Mouse (Mus musculus) liver, embryonic 11.5 days (tissue): ENCODE results near the gene Ubl3. TPM values are rescaled to one million over a fixed set of nuclear protein-coding genes. Genes with fewer than 3 reads are reported as not detected.

ENCODE experiments used
- ATAC-seq: fragments of 200-750 bp; cut with Nextera tagmentation; replicated peaks from 2 replicates; pipeline ENCODE4 v1.8.0; 2017; ENCODE audit warnings: moderate number of reproducible peaks, mild to moderate bottlenecking, moderate TSS enrichment, moderate library complexity; ENCODE audit not compliant: low FRiP score
- DNase-seq: peaks from one replicate; pipeline ENCODE4 v3.0.0-alpha.2; 2017; ENCODE audit warnings: low spot score
- H3K27ac ChIP-seq: fragments of 300-500 bp; sonication (generic); 2 replicates; pipeline ENCODE4 v1.5.1; 2014; ENCODE audit warnings: mild to moderate bottlenecking, low read depth, low read length, control low read depth
- H3K27me3 ChIP-seq: fragments of 300-500 bp; sonication (generic); replicated peaks from 2 replicates; pipeline ENCODE4 v1.6.1; 2014; ENCODE audit warnings: low read length, mixed read lengths; ENCODE audit not compliant: control insufficient read depth, insufficient read depth
- H3K36me3 ChIP-seq: fragments of 300-500 bp; sonication (generic); 2 replicates; pipeline ENCODE4 v1.6.1; 2014; ENCODE audit warnings: mild to moderate bottlenecking, low read length, moderate library complexity, mixed read lengths; ENCODE audit not compliant: control insufficient read depth, insufficient read depth
- H3K4me1 ChIP-seq: fragments of 300-500 bp; sonication (generic); replicated peaks from 2 replicates; pipeline ENCODE4 v1.6.1; 2014; ENCODE audit warnings: low read length, mixed read lengths; ENCODE audit not compliant: control insufficient read depth, insufficient read depth
- H3K4me2 ChIP-seq: fragments of 300-500 bp; sonication (generic); 2 replicates; pipeline ENCODE4 v1.6.1; 2014; ENCODE audit warnings: mild to moderate bottlenecking, control low read depth, moderate library complexity
- H3K4me3 ChIP-seq: fragments of 300-500 bp; sonication (generic); 2 replicates; pipeline ENCODE4 v1.5.1; 2014; ENCODE audit warnings: low read depth, low read length, control low read depth
- H3K9ac ChIP-seq: fragments of 300-500 bp; sonication (generic); 2 replicates; pipeline ENCODE4 v1.6.1; 2014; ENCODE audit warnings: low read depth, low read length, control low read depth
- H3K9me3 ChIP-seq: fragments of 300-500 bp; sonication (generic); 2 replicates; pipeline ENCODE4 v1.6.1; 2016; ENCODE audit warnings: low read length, inconsistent platforms, mixed read lengths; ENCODE audit not compliant: control insufficient read depth
- WGBS: fragments of 180-500 bp; shearing (Covaris S2); extraction: QIAGEN DNeasy Blood & Tissue Kit; methylation state at CpG from one replicate; pipeline ENCODE4 v1.1.7; 2014; 5-methylcytosine and 5-hydroxymethylcytosine counted together
- polyA plus RNA-seq: library from polyadenylated mRNA; unstranded; fragments of >200 nt; fragmentation: Nextera tagmentation; extraction: Ambion mirVana; gene quantifications from 2 replicates; pipeline ENCODE4 v1.2.1, GENCODE M21; 2014

Gene Ubl3
- polyA plus RNA-seq, 1 experiment from 2014 or later, result 43.1 TPM

DNA sequence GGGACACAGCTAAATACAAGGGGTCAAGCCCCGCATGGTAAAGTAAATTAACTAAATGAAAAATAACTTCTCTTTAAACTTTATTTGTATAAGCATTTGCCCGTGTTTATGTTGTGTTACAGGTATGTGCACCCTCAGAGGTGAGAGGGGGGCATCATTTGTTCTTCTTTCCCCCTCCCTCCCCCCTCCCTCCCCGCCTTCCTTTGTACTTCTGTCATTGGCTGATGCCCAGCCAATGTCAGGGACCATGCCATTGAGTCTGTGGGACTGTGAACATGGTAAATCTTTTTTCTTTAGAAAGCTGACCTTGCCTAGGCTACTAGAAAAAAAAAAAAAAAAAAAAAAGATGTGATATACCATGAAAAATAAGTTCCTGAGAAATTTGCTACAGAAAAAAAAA lies 62.2 kb downstream of the Ubl3 start:
- ATAC-seq (no peak), DNase-seq (no peak)
- Histone ChIP-seq H3K9ac (no peak overlapping the region), H3K4me3 (no peak overlapping the region), H3K27ac (no peak overlapping the region), H3K9me3 (no peaks in the 10 kb centered on the region), H3K27me3 (no peaks in the 10 kb centered on the region), H3K36me3 (no peaks in the 10 kb centered on the region), H3K4me1 (peaks cover 3% of the 10 kb centered on the region), H3K4me2 (no peak overlapping the region)
- 74% methylated on average over 3 of the region's 3 CpGs for WGBS

DNA sequence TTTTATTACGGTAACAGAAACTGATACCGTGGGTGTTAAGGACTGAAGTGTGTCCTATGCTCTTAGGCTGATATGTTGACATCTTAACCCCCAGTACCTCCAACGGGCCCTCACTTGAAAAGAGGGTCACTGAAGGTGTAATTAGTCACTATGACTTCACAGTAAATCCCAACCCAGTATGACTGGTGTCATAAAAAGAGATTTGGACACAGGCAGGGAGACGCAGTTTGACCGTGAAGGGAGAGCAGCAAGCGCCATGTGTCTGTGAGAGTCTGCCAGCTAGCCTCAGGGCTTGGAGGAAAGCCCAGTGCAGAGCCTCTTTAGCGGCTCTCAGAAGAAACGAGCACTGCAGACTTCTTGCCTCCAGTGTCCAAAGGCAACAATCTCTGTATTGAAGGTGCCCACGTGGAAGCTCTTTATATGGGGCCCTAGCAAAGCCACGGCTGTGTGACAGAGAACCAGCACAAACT lies 62.8 kb downstream of the Ubl3 start:
- no peaks in the 10 kb centered on the region for H3K27me3 ChIP-seq
- ATAC-seq, result no peak

DNA sequence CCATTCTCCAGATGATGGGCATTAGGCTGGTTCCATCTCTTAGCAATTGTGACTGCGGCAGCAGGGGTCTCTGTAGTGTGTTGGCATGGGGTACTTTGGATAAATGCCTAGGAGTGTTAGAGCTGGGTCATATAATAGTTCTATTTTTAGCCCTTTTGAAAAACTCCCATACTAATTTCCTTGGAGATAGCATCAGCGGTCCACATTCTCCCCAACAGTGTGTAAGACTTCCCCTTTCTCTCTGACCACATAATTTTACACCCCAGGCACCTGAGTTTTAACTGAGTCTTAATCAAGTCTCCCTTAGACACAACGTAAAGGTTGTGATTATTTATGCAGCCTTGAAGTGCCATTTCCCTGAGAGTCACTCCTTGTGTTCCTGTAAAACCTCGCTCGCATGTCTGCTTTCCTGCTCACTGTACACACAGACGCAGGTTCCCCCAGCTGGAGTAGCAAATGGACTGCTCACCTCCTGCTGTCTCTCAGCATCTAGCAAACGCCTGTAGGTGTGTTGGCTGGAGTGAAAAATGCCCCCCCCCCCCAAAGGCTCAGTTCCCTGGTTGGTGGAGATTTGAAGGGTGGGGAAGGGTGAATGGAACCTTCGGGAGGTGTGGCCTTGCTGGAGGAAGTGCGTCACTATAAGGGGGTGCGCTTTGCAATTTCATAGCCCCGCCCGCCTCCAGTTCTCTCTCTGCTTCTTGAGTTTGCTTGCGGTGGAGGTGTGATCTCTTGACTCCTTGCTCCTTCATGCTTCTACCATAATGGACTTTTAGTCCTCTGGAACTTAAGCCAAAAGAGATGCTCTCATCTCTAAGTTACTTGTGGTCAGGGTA lies 63.5 kb downstream of the Ubl3 start:
- H3K27ac ChIP-seq, result no peak overlapping the region
- H3K27me3 ChIP-seq, result no peaks in the 10 kb centered on the region
- no peak overlapping the region for H3K4me2 ChIP-seq
- DNase-seq, result no peak
- 66% methylated on average over 13 of the region's 13 CpGs for WGBS
- H3K36me3 ChIP-seq, result no peaks in the 10 kb centered on the region
- no peak overlapping the region for H3K4me3 ChIP-seq
- no peak for ATAC-seq
- H3K9me3 ChIP-seq, result no peaks in the 10 kb centered on the region
- no peaks in the 10 kb centered on the region for H3K4me1 ChIP-seq
- no peak overlapping the region for H3K9ac ChIP-seq

More for the DNA sequence above, 62.8 kb downstream of the Ubl3 start:
- WGBS, result 72% methylated on average over 10 of the region's 10 CpGs
- Histone ChIP-seq H3K9ac (no peak overlapping the region), H3K4me1 (no peaks in the 10 kb centered on the region), H3K36me3 (no peaks in the 10 kb centered on the region), H3K9me3 (no peaks in the 10 kb centered on the region), H3K4me3 (no peak overlapping the region), H3K27ac (no peak overlapping the region), H3K4me2 (no peak overlapping the region)
- no peak for DNase-seq

GRCm38 (mm10) chr5:148486202-148486601 lies 66.4 kb downstream of the Ubl3 start:
- Histone ChIP-seq H3K4me3 (no peak overlapping the region), H3K9me3 (no peaks in the 10 kb centered on the region), H3K9ac (no peak overlapping the region), H3K4me2 (no peak overlapping the region), H3K4me1 (no peaks in the 10 kb centered on the region), H3K27me3 (no peaks in the 10 kb centered on the region), H3K27ac (no peak overlapping the region), H3K36me3 (no peaks in the 10 kb centered on the region)
- DNase-seq (no peak), ATAC-seq (no peak)
- WGBS, result 79% methylated on average over 11 of the region's 11 CpGs

- Histone ChIP-seq H3K27ac (no peak overlapping the region), H3K27me3 (no peaks in the 10 kb centered on the region), H3K4me2 (no peak overlapping the region), H3K36me3 (no peaks in the 10 kb centered on the region), H3K9me3 (no peaks in the 10 kb centered on the region), H3K4me3 (no peak overlapping the region), H3K9ac (no peak overlapping the region), H3K4me1 (no peaks in the 10 kb centered on the region)
- ATAC-seq (no peak), DNase-seq (no peak)
- WGBS, result 74% methylated on average over 3 of the region's 3 CpGs
Observed at GRCm38 (mm10) chr5:148481745-148482144, 70.8 kb downstream of the Ubl3 start.

- Histone ChIP-seq H3K4me2 (no peak overlapping the region), H3K4me1 (no peaks in the 10 kb centered on the region), H3K4me3 (no peak overlapping the region), H3K9ac (no peak overlapping the region), H3K36me3 (no peaks in the 10 kb centered on the region), H3K27me3 (no peaks in the 10 kb centered on the region), H3K27ac (no peak overlapping the region), H3K9me3 (no peaks in the 10 kb centered on the region)
- 73% methylated on average over 7 of the region's 7 CpGs for WGBS
- no peak for DNase-seq
- no peak for ATAC-seq
Observed at GRCm38 (mm10) chr5:148474346-148474745, 78.2 kb downstream of the Ubl3 start.

DNA sequence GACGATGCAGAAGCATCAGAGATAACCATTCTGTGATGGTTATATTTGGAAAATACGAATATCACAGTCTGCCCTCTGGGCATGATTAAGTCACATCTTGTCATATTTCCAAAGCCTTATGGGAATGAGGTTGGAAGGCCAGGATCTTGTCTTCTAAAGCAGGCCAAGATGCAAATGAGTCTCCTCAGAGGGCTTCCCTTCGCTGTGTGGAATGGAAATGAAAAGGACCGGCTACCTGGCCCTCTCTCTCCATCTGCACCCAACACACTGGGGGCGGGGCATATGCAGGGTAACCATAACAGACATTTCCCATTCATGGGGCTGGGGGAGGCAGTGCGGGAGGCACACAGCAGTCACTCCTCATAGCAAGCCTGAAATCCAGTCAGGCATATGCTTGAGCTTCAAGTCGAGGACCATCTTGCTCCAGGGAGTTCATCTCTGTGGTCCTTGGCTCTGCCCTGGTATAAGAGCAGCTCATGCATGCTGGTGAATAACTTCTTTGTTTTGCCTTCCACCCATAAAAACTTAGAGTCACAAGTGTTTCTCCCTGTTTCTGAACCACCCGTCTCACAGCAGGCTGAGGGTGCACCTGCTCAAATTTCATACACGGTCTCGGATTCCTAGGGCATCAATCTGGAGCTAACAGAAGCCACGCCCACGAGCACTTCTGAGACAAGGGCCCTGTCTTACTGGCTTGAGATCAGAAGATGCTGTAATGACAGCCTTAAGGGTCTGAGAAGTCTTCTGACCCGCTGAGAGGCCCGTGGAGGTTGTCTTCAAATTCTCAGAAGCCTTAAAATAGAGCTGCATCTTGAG lies 83.8 kb downstream of the Ubl3 start:
- Histone ChIP-seq H3K4me3 (no peak overlapping the region), H3K27me3 (no peaks in the 10 kb centered on the region), H3K9me3 (no peaks in the 10 kb centered on the region), H3K9ac (no peak overlapping the region), H3K36me3 (no peaks in the 10 kb centered on the region), H3K27ac (no peak overlapping the region), H3K4me1 (no peaks in the 10 kb centered on the region), H3K4me2 (no peak overlapping the region)
- DNase-seq (no peak), ATAC-seq (no peak)
- WGBS, result 63% methylated on average over 14 of the region's 14 CpGs

DNA sequence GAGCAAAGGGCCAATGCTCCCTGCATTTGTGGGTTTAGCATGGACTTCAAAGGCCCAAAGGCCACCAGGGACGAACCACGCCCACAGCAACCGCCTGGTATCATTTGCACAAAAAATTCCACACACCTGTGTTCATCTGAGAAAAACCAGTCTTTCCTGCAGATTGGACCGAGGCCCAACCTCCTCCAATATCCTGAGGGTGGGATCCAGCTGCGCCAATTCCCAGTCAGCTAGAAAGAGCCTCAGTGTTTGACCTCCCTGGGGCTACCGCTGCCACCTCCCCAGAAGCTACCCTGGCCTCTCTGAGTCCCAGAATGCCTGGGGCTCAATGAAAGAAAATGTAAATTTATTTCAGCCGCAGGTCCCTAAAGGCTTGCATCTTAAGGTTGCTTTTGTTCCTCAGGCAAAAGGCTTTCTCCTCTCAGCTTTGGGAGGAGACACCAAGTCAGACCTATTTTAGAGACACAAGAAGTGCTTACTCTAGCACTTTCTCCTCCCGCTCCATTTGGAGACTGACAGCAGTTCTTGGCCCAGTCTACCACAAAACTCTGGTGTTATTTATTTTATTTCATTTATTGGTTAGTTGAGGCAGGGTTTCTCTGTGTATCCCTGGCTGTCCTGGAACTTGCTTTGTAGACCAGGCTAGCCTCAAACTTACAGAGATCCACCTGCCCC lies 85.5 kb downstream of the Ubl3 start:
- Histone ChIP-seq H3K36me3 (no peaks in the 10 kb centered on the region), H3K27ac (no peak overlapping the region), H3K27me3 (no peaks in the 10 kb centered on the region), H3K9me3 (no peaks in the 10 kb centered on the region), H3K4me1 (no peaks in the 10 kb centered on the region), H3K9ac (no peak overlapping the region), H3K4me2 (no peak overlapping the region), H3K4me3 (no peak overlapping the region)
- ATAC-seq (no peak), DNase-seq (no peak)
- 42% methylated on average over 8 of the region's 8 CpGs for WGBS
